Mouse (Mus musculus): ENCODE data around the gene Hspe1.

Hspe1 gene

GRCm38 (mm10) chr1:55087932-55088610, at the start of gene Hspe1, which contains the start of gene Hspd1:
Gene Hspe1 (plus strand): TSS chr1:55088132.
Gene Hspd1 (minus strand): TSS chr1:55088243.
- under 1% methylated on average over 70 of the region's 76 CpGs for WGBS

- WGBS: 89% methylated on average over 1 of the region's 1 CpGs
Observed at GRCm38 (mm10) chr1:55039944-55040343, 48.0 kb upstream of the Hspe1 start.

- WGBS: 90% methylated on average over 4 of the region's 4 CpGs
Observed at GRCm38 (mm10) chr1:55041691-55042090, 46.2 kb upstream of the Hspe1 start.

GRCm38 (mm10) chr1:55042246-55042645, 45.7 kb upstream of the Hspe1 start:
- WGBS: 71% methylated on average over 1 of the region's 1 CpGs

- WGBS: 87% methylated on average over 3 of the region's 3 CpGs
Observed at GRCm38 (mm10) chr1:55043164-55043563, 44.8 kb upstream of the Hspe1 start.

- 67% methylated on average over 4 of the region's 4 CpGs for WGBS
Observed at GRCm38 (mm10) chr1:55048841-55049587, 38.9 kb upstream of the Hspe1 start.

- WGBS: 56% methylated on average over 3 of the region's 3 CpGs
Observed at GRCm38 (mm10) chr1:55051671-55052070, 36.3 kb upstream of the Hspe1 start.

- under 1% methylated on average over 45 of the region's 46 CpGs for WGBS
Observed at GRCm38 (mm10) chr1:55052355-55052953, 35.5 kb upstream of the Hspe1 start, which contains the start of gene Coq10b. Gene Coq10b (plus strand): TSS chr1:55052770.

- WGBS: under 1% methylated on average over 42 of the region's 42 CpGs
Observed at GRCm38 (mm10) chr1:55053005-55053404, 34.9 kb upstream of the Hspe1 start.

- WGBS: 61% methylated on average over 4 of the region's 4 CpGs
Observed at GRCm38 (mm10) chr1:55053596-55053995, 34.3 kb upstream of the Hspe1 start.

- WGBS: 79% methylated on average over 5 of the region's 5 CpGs
Observed at GRCm38 (mm10) chr1:55055322-55056115, 32.4 kb upstream of the Hspe1 start.

GRCm38 (mm10) chr1:55058383-55058782, 29.5 kb upstream of the Hspe1 start:
- 78% methylated on average over 2 of the region's 3 CpGs for WGBS

GRCm38 (mm10) chr1:55061099-55061498, 26.8 kb upstream of the Hspe1 start:
- 89% methylated on average over 5 of the region's 5 CpGs for WGBS

- WGBS: 95% methylated on average over 4 of the region's 4 CpGs
Observed at GRCm38 (mm10) chr1:55061772-55062171, 26.2 kb upstream of the Hspe1 start.

- 68% methylated on average over 2 of the region's 2 CpGs for WGBS
Observed at GRCm38 (mm10) chr1:55074757-55075156, 13.2 kb upstream of the Hspe1 start.

GRCm38 (mm10) chr1:55075652-55076394, 12.1 kb upstream of the Hspe1 start:
- 78% methylated on average over 5 of the region's 5 CpGs for WGBS

- WGBS: 84% methylated on average over 2 of the region's 2 CpGs
Observed at GRCm38 (mm10) chr1:55076849-55077516, 10.9 kb upstream of the Hspe1 start.

GRCm38 (mm10) chr1:55079677-55080076, 8.3 kb upstream of the Hspe1 start:
- WGBS: 87% methylated on average over 4 of the region's 4 CpGs

- WGBS: 84% methylated on average over 1 of the region's 1 CpGs
Observed at GRCm38 (mm10) chr1:55082106-55082505, 5.8 kb upstream of the Hspe1 start.

- 49% methylated on average over 7 of the region's 7 CpGs for WGBS
Observed at GRCm38 (mm10) chr1:55085781-55086366, 2.1 kb upstream of the Hspe1 start.
